Mouse (Mus musculus): ENCODE data around the gene Best3.

DNA sequence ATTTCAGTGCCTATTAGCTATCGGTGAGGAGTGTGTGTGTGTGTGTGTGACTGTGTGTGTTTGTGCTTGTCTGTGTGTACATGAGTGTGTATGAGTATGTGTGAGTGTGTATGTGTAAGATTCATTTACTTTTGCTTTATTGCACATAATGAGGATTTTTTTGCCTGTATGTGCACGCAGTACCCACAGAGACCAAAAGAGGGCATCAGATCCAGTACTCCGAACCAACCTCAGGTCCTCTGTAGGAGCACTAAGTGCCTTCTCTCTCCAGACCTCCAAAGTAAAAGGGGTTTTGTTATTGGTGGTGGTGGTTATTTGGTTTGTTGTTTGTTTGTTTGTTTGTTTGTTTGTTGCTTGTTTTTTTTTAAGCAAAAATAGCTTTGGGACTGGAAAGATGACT, 5.2 kb upstream of the Best3 start:
- TF ChIP-seq CTCF (IDR thresholded peaks at IDR 0.05; ENCODE audit: low read depth) (peak; percentile 71), EP300 (IDR thresholded peaks at IDR 0.05; ENCODE audit: low read depth) (no peak)
